Mouse (Mus musculus) intestine, embryonic 15.5 days (tissue): ENCODE results near the gene Sdccag8. TPM values are rescaled to one million over a fixed set of nuclear protein-coding genes. Genes with fewer than 3 reads are reported as not detected.

Experiments
- ATAC-seq: fragments of 200-750 bp; cut with Nextera tagmentation; 2 replicates; pipeline ENCODE4 v1.8.0; 2017; ENCODE audit warnings: moderate TSS enrichment, moderate library complexity
- H3K27ac ChIP-seq: fragments of 300-500 bp; sonication (generic); 2 replicates; pipeline ENCODE4 v1.5.1; 2015; ENCODE audit warnings: mild to moderate bottlenecking, inconsistent platforms
- H3K27me3 ChIP-seq: fragments of 300-500 bp; sonication (generic); replicated peaks from 2 replicates; pipeline ENCODE4 v1.6.1; 2015; ENCODE audit warnings: inconsistent platforms
- H3K36me3 ChIP-seq: fragments of 300-500 bp; sonication (generic); 2 replicates; pipeline ENCODE4 v1.6.1; 2015; ENCODE audit warnings: inconsistent platforms
- H3K4me1 ChIP-seq: fragments of 300-500 bp; sonication (generic); replicated peaks from 2 replicates; pipeline ENCODE4 v1.6.1; 2015; ENCODE audit warnings: inconsistent platforms
- H3K4me2 ChIP-seq: fragments of 300-500 bp; sonication (generic); replicated peaks from 2 replicates; pipeline ENCODE4 v1.6.1; 2015; ENCODE audit warnings: mild to moderate bottlenecking, inconsistent platforms
- H3K4me3 ChIP-seq: fragments of 300-500 bp; sonication (generic); replicated peaks from 2 replicates; pipeline ENCODE4 v1.5.1; 2015; ENCODE audit warnings: inconsistent platforms
- H3K9ac ChIP-seq: fragments of 300-500 bp; sonication (generic); 2 replicates; pipeline ENCODE4 v1.6.1; 2015; ENCODE audit warnings: inconsistent platforms
- H3K9me3 ChIP-seq: fragments of 300-500 bp; sonication (generic); 2 replicates; pipeline ENCODE4 v1.6.1; 2016; ENCODE audit warnings: inconsistent platforms
- WGBS: fragments of 180-500 bp; shearing (Covaris S2); methylation state at CpG from one replicate; pipeline ENCODE4 v1.1.7; 2015; 5-methylcytosine and 5-hydroxymethylcytosine counted together
- polyA plus RNA-seq: library from polyadenylated mRNA; unstranded; fragments of >200 nt; fragmentation: Nextera tagmentation; extraction: Ambion mirVana; gene quantifications from 2 replicates; pipeline ENCODE4 v1.2.1, GENCODE M21; 2015

The Sdccag8 gene
- polyA plus RNA-seq, 1 experiment from 2014 or later, result 23.9 TPM

GRCm38 (mm10) chr1:176951836-176952235 is 137.4 kb downstream of the Sdccag8 start:
- H3K4me2 ChIP-seq, result no peak overlapping the region
- H3K4me3 ChIP-seq, result no peak overlapping the region
- no peaks in the 10 kb centered on the region for H3K9me3 ChIP-seq
- H3K36me3 ChIP-seq, result no peaks in the 10 kb centered on the region
- H3K9ac ChIP-seq, result no peak overlapping the region
- no peaks in the 10 kb centered on the region for H3K4me1 ChIP-seq
- no peaks in the 10 kb centered on the region for H3K27me3 ChIP-seq
- no peak for ATAC-seq
- H3K27ac ChIP-seq, result no peak overlapping the region
- 65% methylated on average over 7 of the region's 7 CpGs for WGBS

GRCm38 (mm10) chr1:176958311-176958710 is 143.9 kb downstream of the Sdccag8 start:
- Histone ChIP-seq H3K27ac (no peak overlapping the region), H3K9me3 (no peaks in the 10 kb centered on the region), H3K9ac (no peak overlapping the region), H3K27me3 (no peaks in the 10 kb centered on the region), H3K4me2 (no peak overlapping the region), H3K36me3 (no peaks in the 10 kb centered on the region), H3K4me3 (no peak overlapping the region), H3K4me1 (no peaks in the 10 kb centered on the region)
- 79% methylated on average over 2 of the region's 2 CpGs for WGBS
- ATAC-seq, result no peak

- Histone ChIP-seq H3K36me3 (no peaks in the 10 kb centered on the region), H3K4me1 (no peaks in the 10 kb centered on the region), H3K27ac (no peak overlapping the region), H3K4me3 (no peak overlapping the region), H3K27me3 (no peaks in the 10 kb centered on the region), H3K9ac (no peak overlapping the region), H3K4me2 (no peak overlapping the region), H3K9me3 (no peaks in the 10 kb centered on the region)
- ATAC-seq, result no peak
- WGBS, result 95% methylated on average over 10 of the region's 10 CpGs
Measured at GRCm38 (mm10) chr1:176961716-176962115, 147.3 kb downstream of the Sdccag8 start.

GRCm38 (mm10) chr1:176962894-176963293 is 148.4 kb downstream of the Sdccag8 start:
- Histone ChIP-seq H3K27ac (no peak overlapping the region), H3K36me3 (no peaks in the 10 kb centered on the region), H3K4me1 (no peaks in the 10 kb centered on the region), H3K9me3 (no peaks in the 10 kb centered on the region), H3K4me3 (no peak overlapping the region), H3K4me2 (no peak overlapping the region), H3K27me3 (no peaks in the 10 kb centered on the region), H3K9ac (no peak overlapping the region)
- 88% methylated on average over 5 of the region's 5 CpGs for WGBS
- no peak for ATAC-seq

- no peaks in the 10 kb centered on the region for H3K27me3 ChIP-seq
- H3K9me3 ChIP-seq, result no peaks in the 10 kb centered on the region
- H3K4me2 ChIP-seq, result no peak overlapping the region
- H3K36me3 ChIP-seq, result no peaks in the 10 kb centered on the region
- H3K4me3 ChIP-seq, result no peak overlapping the region
- no peaks in the 10 kb centered on the region for H3K4me1 ChIP-seq
- no peak overlapping the region for H3K27ac ChIP-seq
- no peak overlapping the region for H3K9ac ChIP-seq
- no peak for ATAC-seq
- 87% methylated on average over 3 of the region's 3 CpGs for WGBS
Measured at GRCm38 (mm10) chr1:176967299-176967698, 152.8 kb downstream of the Sdccag8 start.

GRCm38 (mm10) chr1:176970635-176971478 is 156.4 kb downstream of the Sdccag8 start:
- no peaks in the 10 kb centered on the region for H3K27me3 ChIP-seq
- WGBS, result 72% methylated on average over 16 of the region's 16 CpGs
- no peak overlapping the region for H3K4me3 ChIP-seq
- no peak overlapping the region for H3K9ac ChIP-seq
- H3K4me1 ChIP-seq, result no peaks in the 10 kb centered on the region
- H3K36me3 ChIP-seq, result no peaks in the 10 kb centered on the region
- no peak for ATAC-seq
- H3K4me2 ChIP-seq, result no peak overlapping the region
- H3K9me3 ChIP-seq, result no peaks in the 10 kb centered on the region
- no peak overlapping the region for H3K27ac ChIP-seq

GRCm38 (mm10) chr1:176971479-176971797 is 157.0 kb downstream of the Sdccag8 start:
- Histone ChIP-seq H3K27me3 (no peaks in the 10 kb centered on the region), H3K4me2 (no peak overlapping the region), H3K4me3 (no peak overlapping the region), H3K9ac (no peak overlapping the region), H3K9me3 (no peaks in the 10 kb centered on the region), H3K4me1 (no peaks in the 10 kb centered on the region), H3K27ac (no peak overlapping the region), H3K36me3 (no peaks in the 10 kb centered on the region)
- WGBS, result 65% methylated on average over 4 of the region's 4 CpGs
- ATAC-seq, result no peak

GRCm38 (mm10) chr1:176973356-176974088 is 159.1 kb downstream of the Sdccag8 start:
- H3K27me3 ChIP-seq, result no peaks in the 10 kb centered on the region
- H3K4me1 ChIP-seq, result no peaks in the 10 kb centered on the region
- no peak overlapping the region for H3K27ac ChIP-seq
- 88% methylated on average over 6 of the region's 6 CpGs for WGBS
- no peak overlapping the region for H3K4me2 ChIP-seq
- ATAC-seq, result no peak
- no peak overlapping the region for H3K4me3 ChIP-seq
- H3K9me3 ChIP-seq, result no peaks in the 10 kb centered on the region
- no peak overlapping the region for H3K9ac ChIP-seq
- no peaks in the 10 kb centered on the region for H3K36me3 ChIP-seq

- Histone ChIP-seq H3K4me2 (no peak overlapping the region), H3K4me1 (no peaks in the 10 kb centered on the region; the same call in 1 of the 2 replicates), H3K4me3 (no peak overlapping the region), H3K27me3 (no peaks in the 10 kb centered on the region), H3K9me3 (no peaks in the 10 kb centered on the region), H3K36me3 (no peaks in the 10 kb centered on the region), H3K9ac (no peak overlapping the region), H3K27ac (no peak overlapping the region)
- ATAC-seq, result no peak
Measured at GRCm38 (mm10) chr1:176979235-176979634, 164.8 kb downstream of the Sdccag8 start.

GRCm38 (mm10) chr1:176980140-176980539 is 165.7 kb downstream of the Sdccag8 start:
- H3K4me2 ChIP-seq, result no peak overlapping the region
- H3K4me1 ChIP-seq, result peaks cover 1% of the 10 kb centered on the region; the same call in 1 of the 2 replicates
- no peak overlapping the region for H3K27ac ChIP-seq
- H3K4me3 ChIP-seq, result no peak overlapping the region
- 87% methylated on average over 5 of the region's 5 CpGs for WGBS
- H3K9me3 ChIP-seq, result no peaks in the 10 kb centered on the region
- no peak for ATAC-seq
- H3K27me3 ChIP-seq, result no peaks in the 10 kb centered on the region
- H3K36me3 ChIP-seq, result no peaks in the 10 kb centered on the region
- no peak overlapping the region for H3K9ac ChIP-seq

GRCm38 (mm10) chr1:176980801-176981400 is 166.4 kb downstream of the Sdccag8 start:
- ATAC-seq, result no peak
- no peak overlapping the region for H3K9ac ChIP-seq
- no peaks in the 10 kb centered on the region for H3K36me3 ChIP-seq
- H3K4me1 ChIP-seq, result peaks cover 6% of the 10 kb centered on the region; the same call in 1 of the 2 replicates
- H3K9me3 ChIP-seq, result no peaks in the 10 kb centered on the region
- no peak overlapping the region for H3K27ac ChIP-seq
- H3K4me3 ChIP-seq, result no peak overlapping the region
- H3K4me2 ChIP-seq, result no peak overlapping the region
- H3K27me3 ChIP-seq, result no peaks in the 10 kb centered on the region
- WGBS, result 88% methylated on average over 10 of the region's 10 CpGs

GRCm38 (mm10) chr1:176981511-176981910 is 167.1 kb downstream of the Sdccag8 start:
- no peaks in the 10 kb centered on the region for H3K36me3 ChIP-seq
- 90% methylated on average over 2 of the region's 2 CpGs for WGBS
- H3K27me3 ChIP-seq, result no peaks in the 10 kb centered on the region
- no peaks in the 10 kb centered on the region for H3K9me3 ChIP-seq
- H3K27ac ChIP-seq, result no peak overlapping the region
- no peak overlapping the region for H3K4me3 ChIP-seq
- no peak overlapping the region for H3K4me2 ChIP-seq
- no peak overlapping the region for H3K9ac ChIP-seq
- ATAC-seq, result no peak
- peaks cover 6% of the 10 kb centered on the region; the same call in 1 of the 2 replicates for H3K4me1 ChIP-seq
